In genomic region chr5:124095596-124096232, GRCm38 (mm10) we compare ENCODE assay signal across 8 mouse cellular contexts. TPM values are rescaled to one million over a fixed set of nuclear protein-coding genes. Genes with fewer than 3 reads are reported as not detected.
A peak's percentile ranks its signal among the peaks of the same experiment; 100 is the strongest.
DNase-seq lines count a peak whose midpoint lies in the region; ATAC-seq and TF ChIP-seq lines count a peak whose summit lies in the region.

Abcb9 (minus strand) TSS chr5:124095798.

- H3K9ac ChIP-seq in heart, embryonic 15.5 days = peak within 1 kb of the TSS; percentile 47; the same call in 1 of the 2 replicates
- peak within 1 kb of the TSS; percentile 80 for H3K9ac ChIP-seq in liver, embryonic 14.5 days (replicated peaks)
- H3K9ac ChIP-seq in neural tube, embryonic 11.5 days (ENCODE audit: low read length) = peak within 1 kb of the TSS; percentile 47
- peak within 1 kb of the TSS; percentile 67 for H3K9ac ChIP-seq in stomach, postnatal 0 days (ENCODE audit: low read length)

- no peaks in the 10 kb centered on the region for H3K9me3 ChIP-seq in forebrain, embryonic 10.5 days
- H3K9me3 ChIP-seq in heart, embryonic 15.5 days (replicated peaks) = no peaks in the 10 kb centered on the region
- H3K9me3 ChIP-seq in liver, embryonic 14.5 days (ENCODE audit: control insufficient read depth, low read length) = no peaks in the 10 kb centered on the region
- H3K9me3 ChIP-seq in neural tube, embryonic 11.5 days (ENCODE audit: control insufficient read depth, low read length) = no peaks in the 10 kb centered on the region
- no peaks in the 10 kb centered on the region for H3K9me3 ChIP-seq in stomach, postnatal 0 days (ENCODE audit: control insufficient read depth, low read length)

- peak within 1 kb of the TSS; percentile 51 for H3K4me3 ChIP-seq in forebrain, embryonic 10.5 days
- peak within 1 kb of the TSS; percentile 53 for H3K4me3 ChIP-seq in heart, embryonic 15.5 days
- H3K4me3 ChIP-seq in liver, embryonic 14.5 days (ENCODE audit: insufficient read depth in 1 of 2, low read depth in 2 of 2, low read length in 2 of 2) = peak within 1 kb of the TSS; percentile 44 to 73
- H3K4me3 ChIP-seq in neural tube, embryonic 11.5 days (ENCODE audit: low read depth, low read length) = peak within 1 kb of the TSS; percentile 37
- peak within 1 kb of the TSS; percentile 51 for H3K4me3 ChIP-seq in stomach, postnatal 0 days (ENCODE audit: low read depth, low read length)

- H3K4me1 ChIP-seq in forebrain, embryonic 10.5 days = peaks cover 20% of the 10 kb centered on the region
- peaks cover 20% of the 10 kb centered on the region for H3K4me1 ChIP-seq in heart, embryonic 15.5 days (replicated peaks)
- H3K4me1 ChIP-seq in liver, embryonic 14.5 days (replicated peaks; ENCODE audit: control insufficient read depth in 2 of 2, insufficient read depth in 2 of 2, low read length in 1 of 2) = peaks cover 28 to 30% of the 10 kb centered on the region in 2 experiments
- 0 out of 2 replicates have a peak, but pooled peaks cover 2% of the 10 kb centered on the region for H3K4me1 ChIP-seq in neural tube, embryonic 11.5 days (ENCODE audit: control insufficient read depth, insufficient read depth, low read length)
- H3K4me1 ChIP-seq in stomach, postnatal 0 days (replicated peaks; ENCODE audit: control insufficient read depth, insufficient read depth) = peaks cover 4% of the 10 kb centered on the region

- peak within 1 kb of the TSS; percentile 32; the same call in 1 of the 2 replicates for H3K27ac ChIP-seq in forebrain, embryonic 10.5 days
- H3K27ac ChIP-seq in heart, embryonic 15.5 days = no peak within 1 kb of the TSS
- peak within 1 kb of the TSS; percentile 81 for H3K27ac ChIP-seq in liver, embryonic 14.5 days
- H3K27ac ChIP-seq in neural tube, embryonic 11.5 days (ENCODE audit: low read depth, low read length) = no peak within 1 kb of the TSS
- peak within 1 kb of the TSS; percentile 31; the same call in 1 of the 2 replicates for H3K27ac ChIP-seq in stomach, postnatal 0 days (replicated peaks)

- no peaks in the 10 kb centered on the region for H3K36me3 ChIP-seq in forebrain, embryonic 10.5 days (replicated peaks)
- H3K36me3 ChIP-seq in heart, embryonic 15.5 days = no peaks in the 10 kb centered on the region
- no peaks in the 10 kb centered on the region for H3K36me3 ChIP-seq in liver, embryonic 14.5 days (replicated peaks; ENCODE audit: control insufficient read depth, insufficient read depth, low read depth)
- H3K36me3 ChIP-seq in neural tube, embryonic 11.5 days (ENCODE audit: control insufficient read depth, insufficient read depth, low read length) = no peaks in the 10 kb centered on the region
- no peaks in the 10 kb centered on the region for H3K36me3 ChIP-seq in stomach, postnatal 0 days (ENCODE audit: control insufficient read depth, insufficient read depth, low read length)

- no peak for TF ChIP-seq EP300 in liver, embryonic 14.5 days (IDR thresholded peaks at IDR 0.05; ENCODE audit: low read depth)
- TF ChIP-seq EP300 in stomach, postnatal 0 days (optimal IDR thresholded peaks at IDR 0.05) = no peak

- peak; percentile 99 for DNase-seq in c-Kit-positive CD71-negative TER-119-negative erythroid progenitor cells, embryonic 14.5 days (ENCODE audit: low read depth)
- DNase-seq in forebrain, embryonic 10.5 days (ENCODE audit: extremely low spot score, low spot score) = peak; percentile 90
- peak; percentile 99 to 100 for DNase-seq in kidney, postnatal 25 days
- DNase-seq in liver, embryonic 14.5 days (ENCODE audit: low read depth in 3 of 3, low spot score in 3 of 3) = peak; percentile 89 to 97 (median 92)
- peak; percentile 88 for DNase-seq in neural tube, embryonic 11.5 days (ENCODE audit: low spot score)
- DNase-seq in stomach, postnatal 0 days (ENCODE audit: low spot score) = peak; percentile 100

- TF ChIP-seq CTCF in liver, embryonic 14.5 days (IDR thresholded peaks at IDR 0.05; ENCODE audit: low read depth) = no peak
- TF ChIP-seq CTCF in stomach, postnatal 0 days (IDR thresholded peaks at IDR 0.05; ENCODE audit: low read depth) = 0 out of 2 replicates have a peak, but pooled peaks have one; percentile 2

- H3K4me2 ChIP-seq in heart, embryonic 15.5 days = peak within 1 kb of the TSS; percentile 83
- H3K4me2 ChIP-seq in liver, embryonic 14.5 days (ENCODE audit: low read depth) = peak within 1 kb of the TSS; percentile 86
- peak within 1 kb of the TSS; percentile 61 for H3K4me2 ChIP-seq in neural tube, embryonic 11.5 days (ENCODE audit: low read depth)
- peak within 1 kb of the TSS; percentile 94 for H3K4me2 ChIP-seq in stomach, postnatal 0 days (replicated peaks; ENCODE audit: low read depth)

- H3K27me3 ChIP-seq in forebrain, embryonic 10.5 days (ENCODE audit: poor library complexity, severe bottlenecking) = peaks cover 27% of the 10 kb centered on the region
- H3K27me3 ChIP-seq in heart, embryonic 15.5 days = no peaks in the 10 kb centered on the region
- no peaks in the 10 kb centered on the region for H3K27me3 ChIP-seq in liver, embryonic 14.5 days (ENCODE audit: control insufficient read depth, insufficient read depth, low read length)
- H3K27me3 ChIP-seq in neural tube, embryonic 11.5 days (ENCODE audit: control insufficient read depth, insufficient read depth, low read length) = peaks cover 7% of the 10 kb centered on the region; the same call in 1 of the 2 replicates
- H3K27me3 ChIP-seq in stomach, postnatal 0 days (ENCODE audit: control insufficient read depth, insufficient read depth, low read length) = no peaks in the 10 kb centered on the region

- peak; percentile 89 for ATAC-seq in CD4-positive, CD25-positive, alpha-beta regulatory T cell, adult 4 months
- peak; percentile 78 for ATAC-seq in heart, embryonic 15.5 days (replicated peaks; ENCODE audit: insufficient number of reproducible peaks, insufficient read depth, low FRiP score, low read depth)
- peak; percentile 79 for ATAC-seq in liver, embryonic 14.5 days (ENCODE audit: insufficient read depth)
- peak; percentile 69 for ATAC-seq in neural tube, embryonic 11.5 days (ENCODE audit: insufficient read depth, low FRiP score, low TSS enrichment)
- ATAC-seq in stomach, postnatal 0 days (ENCODE audit: low FRiP score, low TSS enrichment) = peak; percentile 78

- under 1% methylated on average over 42 of the region's 42 CpGs for WGBS in forebrain, embryonic 10.5 days
- 1% methylated on average over 42 of the region's 42 CpGs for WGBS in heart, embryonic 15.5 days
- WGBS in liver, embryonic 14.5 days (ENCODE audit: insufficient replicate concordance) = 1% methylated on average over 42 of the region's 42 CpGs
- under 1% methylated on average over 42 of the region's 42 CpGs for WGBS in neural tube, embryonic 11.5 days
- 2% methylated on average over 42 of the region's 42 CpGs for WGBS in stomach, postnatal 0 days

RNA-seq across cellular contexts. Expression of gene Abcb9, which starts in this region (rescaled TPM):
- 10 to 100 TPM; 16.1 to 16.6 TPM for polyA plus RNA-seq in CD4-positive, CD25-positive, alpha-beta regulatory T cell, adult 4 months (2017; shearing (Covaris generic))
- polyA plus RNA-seq in forebrain, embryonic 10.5 days (2016; fragmentation: Nextera tagmentation; extraction: Ambion mirVana) = 0.52 and 0.65 TPM in 2 replicates
- polyA plus RNA-seq in heart, embryonic 15.5 days (2015; fragmentation: Nextera tagmentation; extraction: Ambion mirVana) = 1.7 and 4.9 TPM in 2 replicates
- polyA plus RNA-seq in liver, embryonic 14.5 days (2012; rRNA removed) = 2.9 and 3.1 TPM in 2 replicates
- polyA plus RNA-seq in liver, embryonic 14.5 days (2014; fragmentation: Nextera tagmentation; extraction: Ambion mirVana) = 2.6 and 3.6 TPM in 2 replicates
- 1.7 TPM in 2 replicates for polyA plus RNA-seq in neural tube, embryonic 11.5 days (2014; fragmentation: Nextera tagmentation; extraction: Ambion mirVana)
- polyA plus RNA-seq in stomach, postnatal 0 days (2015; fragmentation: Nextera tagmentation; extraction: Ambion mirVana) = 7.7 and 8.2 TPM in 2 replicates

Comparison
In these comparisons a context has a peak if more than half of its experiments do, and no peak if none do; other contexts are left out.
1. Peak in DNase-seq, H3K4me3 ChIP-seq and H3K27ac ChIP-seq in forebrain, embryonic 10.5 days; RNA of the gene not detected or under 1 TPM.
2. H3K27ac ChIP-seq: peak in liver, embryonic 14.5 days (single experiment) and stomach, postnatal 0 days (single experiment); none in heart, embryonic 15.5 days (single experiment) and neural tube, embryonic 11.5 days (single experiment).
3. Peak in every context shown above with its lines, with median percentiles within 50 percentile points of each other: ATAC-seq, DNase-seq, H3K4me3 ChIP-seq, H3K4me2 ChIP-seq and H3K9ac ChIP-seq.